Mouse (Mus musculus) heart, postnatal 14 days (tissue): ENCODE measurements around the gene Kmo. TPM values are rescaled to one million over a fixed set of nuclear protein-coding genes. Genes with fewer than 3 reads are reported as not detected.

Experiments
- DNase-seq, 2 experiments: peaks; one replicate each; pipeline ENCODE4 v3.0.0; 2021 to 2022
- intact Hi-C: fragments of 180-260 bp; cut with DNase I; formaldehyde crosslinking; loops from one replicate; pipeline ENCODE4 v1.15.1; 2025
- long read RNA-seq, 2 experiments: library from polyadenylated mRNA; stranded (forward); transcript quantifications; one replicate each; pipeline ENCODE4 v2.0.0; 2021
- total RNA-seq, 2 experiments: library from RNA; stranded (reverse); gene quantifications; 2 replicates each; pipeline ENCODE4 v1.2.3; 2021

Kmo gene
- total RNA-seq, result under 1 TPM; 0.26 to 0.34 TPM
- long read RNA-seq, experiment 1, partial matches to known transcripts, result 0 of 2 reads
- long read RNA-seq, experiment 1, other reads (novel, unspliced or antisense), result 2 of 2 reads
- long read RNA-seq, experiment 2, partial matches to known transcripts, result 0 of 3 reads
- long read RNA-seq, experiment 2, other reads (novel, unspliced or antisense), result 3 of 3 reads

GRCm38 (mm10) chr1:175619814-175620431 is at the start of gene Kmo:
TSS of gene Kmo (plus strand) at chr1:175620381.
- no peak for DNase-seq
- intact Hi-C loops, result no loop called here

- intact Hi-C loops, result no loop called here
- no peak for DNase-seq
Measured at GRCm38 (mm10) chr1:175574129-175574528, 46.1 kb upstream of the Kmo start.

- DNase-seq, result no peak
- intact Hi-C loops, result no loop called here
Measured at GRCm38 (mm10) chr1:175578425-175579096, 41.6 kb upstream of the Kmo start.

GRCm38 (mm10) chr1:175579598-175580235 is 40.5 kb upstream of the Kmo start:
- intact Hi-C loops, result no loop called here
- no peak for DNase-seq

- intact Hi-C loops, result no loop called here
- no peak for DNase-seq
Measured at GRCm38 (mm10) chr1:175580346-175580745, 39.8 kb upstream of the Kmo start.

GRCm38 (mm10) chr1:175582799-175583198 is 37.4 kb upstream of the Kmo start:
- DNase-seq, result no peak
- intact Hi-C loops, result no loop called here

GRCm38 (mm10) chr1:175585267-175585666 is 34.9 kb upstream of the Kmo start:
- intact Hi-C loops, result no loop called here

GRCm38 (mm10) chr1:175586656-175587055 is 33.5 kb upstream of the Kmo start:
- intact Hi-C loops, result no loop called here
- no peak for DNase-seq

More at GRCm38 (mm10) chr1:175585267-175585666, 34.9 kb upstream of the Kmo start:
- DNase-seq, result no peak

- intact Hi-C loops, result no loop called here
- no peak for DNase-seq
Measured at GRCm38 (mm10) chr1:175592832-175593231, 27.3 kb upstream of the Kmo start.

GRCm38 (mm10) chr1:175602231-175602630 is 17.9 kb upstream of the Kmo start:
- DNase-seq, result no peak
- intact Hi-C loops, result loop anchor here (10.0 kb wide), 2 partner anchors 477 to 557 kb away; no protein-coding TSS in a partner anchor

- DNase-seq, result no peak
- intact Hi-C loops, result loop anchor here (10.0 kb wide), 2 partner anchors 479 to 559 kb away; no protein-coding TSS in a partner anchor
Measured at GRCm38 (mm10) chr1:175603390-175603789, 16.8 kb upstream of the Kmo start.

- intact Hi-C loops, result loop anchor here (10.0 kb wide), 2 partner anchors 483 to 563 kb away; no protein-coding TSS in a partner anchor
- no peak for DNase-seq
Measured at GRCm38 (mm10) chr1:175607308-175607707, 12.9 kb upstream of the Kmo start.

GRCm38 (mm10) chr1:175607838-175608585 is 12.2 kb upstream of the Kmo start:
- no peak for DNase-seq
- intact Hi-C loops, result loop anchor here (10.0 kb wide), 2 partner anchors 483 to 563 kb away; no protein-coding TSS in a partner anchor

- no peak for DNase-seq
- intact Hi-C loops, result loop anchor here (10.0 kb wide), 2 partner anchors 484 to 564 kb away; no protein-coding TSS in a partner anchor
Measured at GRCm38 (mm10) chr1:175608708-175609107, 11.5 kb upstream of the Kmo start.

GRCm38 (mm10) chr1:175614992-175615391 is 5.2 kb upstream of the Kmo start:
- intact Hi-C loops, result no loop called here
- no peak for DNase-seq

GRCm38 (mm10) chr1:175623656-175624055 is 3.5 kb downstream of the Kmo start:
- intact Hi-C loops, result no loop called here

GRCm38 (mm10) chr1:175625257-175625879 is 5.2 kb downstream of the Kmo start, which contains the start of gene Fh1:
TSS of gene Fh1 (minus strand) at chr1:175625635.
- intact Hi-C loops, result loop anchor here (5.0 kb wide), 3 partner anchors 42 to 257 kb away; partner anchors contain the start of genes Chml, Exo1 and Opn3
- DNase-seq, result peak; percentile 94 to 96

More at GRCm38 (mm10) chr1:175623656-175624055, 3.5 kb downstream of the Kmo start:
- no peak for DNase-seq

GRCm38 (mm10) chr1:175625990-175626692 is 6.0 kb downstream of the Kmo start:
- peak in 1 of 2 experiments; percentile 25 for DNase-seq

GRCm38 (mm10) chr1:175629248-175629647 is 9.1 kb downstream of the Kmo start:
- intact Hi-C loops, result loop anchor here (5.0 kb wide), 3 partner anchors 38 to 253 kb away; partner anchors contain the start of genes Chml, Exo1 and Opn3

More at GRCm38 (mm10) chr1:175625990-175626692, 6.0 kb downstream of the Kmo start:
- intact Hi-C loops, result loop anchor here (2.0 to 5.0 kb wide), 4 partner anchors 41 to 295 kb away; partner anchors contain the start of genes Chml, Exo1, Gm38100 and Opn3

More at GRCm38 (mm10) chr1:175629248-175629647, 9.1 kb downstream of the Kmo start:
- no peak for DNase-seq
